Mouse (Mus musculus) MEL (cell line): ENCODE measurements around the gene Myh3. TPM values are rescaled to one million over a fixed set of nuclear protein-coding genes. Genes with fewer than 3 reads are reported as not detected.

Experiments used
- DNase-seq: peaks from one replicate; pipeline ENCODE4 v3.0.0; 2011; ENCODE audit warnings: low read depth, low spot score
- H3K27ac ChIP-seq: 2 replicates; pipeline ENCODE4 v1.5.1; 2012; ENCODE audit warnings: low read depth, mild to moderate bottlenecking, control low read depth, low read length, moderate library complexity; ENCODE audit not compliant: control insufficient read depth
- H3K27me3 ChIP-seq, 2 experiments: fragments of 150-350 bp in 1 of 2; sonication (generic) in 1 of 2; 2 replicates each; pipeline ENCODE4 v1.6.1; 2012; ENCODE audit warnings: low read length in 2 of 2, mild to moderate bottlenecking in 2 of 2, improper control_type of control experiment in 1 of 2, moderate library complexity in 1 of 2; ENCODE audit not compliant: insufficient read depth in 2 of 2, control insufficient read depth in 1 of 2
- H3K36me3 ChIP-seq, 2 experiments: 2 replicates each; pipeline ENCODE4 v1.6.1; 2012 to 2014; ENCODE audit warnings: low read length in 2 of 2, improper control_type of control experiment in 1 of 2, inconsistent platforms in 1 of 2, mild to moderate bottlenecking in 1 of 2; ENCODE audit not compliant: insufficient read depth in 2 of 2, control insufficient read depth in 1 of 2
- H3K4me1 ChIP-seq, 2 experiments: fragments of 150-350 bp in 1 of 2; sonication (generic) in 1 of 2; 2 replicates each; pipeline ENCODE4 v1.6.1; 2012; ENCODE audit warnings: low read length in 2 of 2, improper control_type of control experiment in 1 of 2, mild to moderate bottlenecking in 1 of 2; ENCODE audit not compliant: insufficient read depth in 2 of 2, control insufficient read depth in 1 of 2
- H3K4me3 ChIP-seq, 2 experiments: fragments of 150-350 bp in 1 of 2; sonication (generic) in 1 of 2; 2 replicates each; pipeline ENCODE4 v1.5.1; 2012; ENCODE audit warnings: low read depth in 2 of 2, low read length in 2 of 2, mild to moderate bottlenecking in 2 of 2, moderate library complexity in 2 of 2, control low read depth in 1 of 2, improper control_type of control experiment in 1 of 2; ENCODE audit not compliant: control insufficient read depth in 1 of 2, insufficient read depth in 1 of 2
- H3K79me2 ChIP-seq: 2 replicates; pipeline ENCODE4 v1.6.1; 2012; ENCODE audit warnings: mild to moderate bottlenecking, low read length, moderate library complexity; ENCODE audit not compliant: control insufficient read depth, poor library complexity, insufficient read depth
- H3K9ac ChIP-seq: 2 replicates; pipeline ENCODE4 v1.6.1; 2012; ENCODE audit warnings: low read depth, mild to moderate bottlenecking, control low read depth, low read length, moderate library complexity; ENCODE audit not compliant: control insufficient read depth, poor library complexity, severe bottlenecking
- H3K9me3 ChIP-seq: fragments of 150-350 bp; sonication (generic); replicated peaks from 2 replicates; pipeline ENCODE4 v1.6.1; 2012; ENCODE audit warnings: mild to moderate bottlenecking, low read length, improper control_type of control experiment, moderate library complexity; ENCODE audit not compliant: insufficient read depth
- BHLHE40 ChIP-seq: IDR thresholded peaks from 2 replicates; pipeline ENCODE4 v1.6.1; 2012; ENCODE audit warnings: low read depth, mild to moderate bottlenecking, inconsistent platforms, low read length, improper control_type of control experiment, borderline replicate concordance
- CTCF ChIP-seq, 3 experiments: IDR thresholded peaks in 2 of 3; conservative IDR thresholded peaks in 1 of 3; 2 replicates each; pipeline ENCODE4 v1.5.1; 2011 to 2012; ENCODE audit warnings: low read length in 3 of 3, low read depth in 2 of 3, mild to moderate bottlenecking in 2 of 3, improper control_type of control experiment in 1 of 3, inconsistent platforms in 1 of 3, mixed read lengths in 1 of 3, moderate library complexity in 1 of 3; ENCODE audit not compliant: control insufficient read depth in 1 of 3, insufficient read depth in 1 of 3, poor library complexity in 1 of 3, severe bottlenecking in 1 of 3
- EP300 ChIP-seq, 2 experiments: IDR thresholded peaks; 2 replicates each; pipeline ENCODE4 v1.6.1; 2011; ENCODE audit warnings: improper control_type of control experiment in 2 of 2, low read length in 2 of 2, low read depth in 1 of 2, mild to moderate bottlenecking in 1 of 2
- ETS1 ChIP-seq: IDR thresholded peaks from 2 replicates; pipeline ENCODE4 v1.6.1; 2012; ENCODE audit warnings: low read depth, mild to moderate bottlenecking, inconsistent platforms, low read length, improper control_type of control experiment, moderate library complexity
- GABPA ChIP-seq: IDR thresholded peaks from 2 replicates; pipeline ENCODE4 v1.6.1; 2012; ENCODE audit warnings: low read depth, mild to moderate bottlenecking, inconsistent platforms, low read length, improper control_type of control experiment, moderate library complexity
- GATA1 ChIP-seq: IDR thresholded peaks from 2 replicates; pipeline ENCODE4 v1.6.1; 2011; ENCODE audit warnings: low read depth, low read length, improper control_type of control experiment
- JUND ChIP-seq: IDR thresholded peaks from 2 replicates; pipeline ENCODE4 v1.6.1; 2011; ENCODE audit warnings: low read depth, mild to moderate bottlenecking, improper control_type of control experiment, low read length
- MAFK ChIP-seq: IDR thresholded peaks from 2 replicates; pipeline ENCODE4 v1.6.1; 2011; ENCODE audit warnings: low read depth, mild to moderate bottlenecking, low read length, improper control_type of control experiment, borderline replicate concordance
- MAZ ChIP-seq: IDR thresholded peaks from 2 replicates; pipeline ENCODE4 v1.6.1; 2012; ENCODE audit warnings: low read depth, mild to moderate bottlenecking, inconsistent platforms, low read length, improper control_type of control experiment
- MXI1 ChIP-seq: IDR thresholded peaks from 2 replicates; pipeline ENCODE4 v1.6.1; 2011; ENCODE audit warnings: mild to moderate bottlenecking, low read depth, low read length, improper control_type of control experiment
- MYB ChIP-seq: IDR thresholded peaks from 2 replicates; pipeline ENCODE4 v1.6.1; 2011; ENCODE audit warnings: mild to moderate bottlenecking, low read depth, low read length, improper control_type of control experiment
- NELFE ChIP-seq: IDR thresholded peaks from 2 replicates; pipeline ENCODE4 v1.6.1; 2011; ENCODE audit warnings: low read depth, low read length, improper control_type of control experiment
- POLR2A ChIP-seq, 2 experiments: IDR thresholded peaks; 2 replicates each; pipeline ENCODE4 v1.6.1; 2011 to 2012; ENCODE audit warnings: low read length in 2 of 2, mild to moderate bottlenecking in 2 of 2, control low read depth in 1 of 2, improper control_type of control experiment in 1 of 2, low read depth in 1 of 2, moderate library complexity in 1 of 2; ENCODE audit not compliant: control insufficient read depth in 1 of 2, insufficient read depth in 1 of 2, poor library complexity in 1 of 2
- POLR2AphosphoS5 ChIP-seq: IDR thresholded peaks from 2 replicates; pipeline ENCODE4 v1.6.1; 2012; ENCODE audit warnings: low read depth, borderline replicate concordance, mild to moderate bottlenecking, inconsistent platforms, low read length, moderate library complexity, mixed read lengths
- RAD21 ChIP-seq: IDR thresholded peaks from 2 replicates; pipeline ENCODE4 v1.6.1; 2011; ENCODE audit warnings: mild to moderate bottlenecking, low read depth, low read length, improper control_type of control experiment
- RCOR1 ChIP-seq: IDR thresholded peaks from 2 replicates; pipeline ENCODE4 v1.6.1; 2012; ENCODE audit warnings: low read depth, mild to moderate bottlenecking, inconsistent platforms, low read length, improper control_type of control experiment
- SMC3 ChIP-seq: IDR thresholded peaks from 2 replicates; pipeline ENCODE4 v1.6.1; 2011; ENCODE audit warnings: low read depth, low read length, improper control_type of control experiment
- TBP ChIP-seq: IDR thresholded peaks from 2 replicates; pipeline ENCODE4 v1.8.0; 2011; ENCODE audit warnings: low read depth, low read length, improper control_type of control experiment
- USF1 ChIP-seq: IDR thresholded peaks from 2 replicates; pipeline ENCODE4 v1.6.1; 2014; ENCODE audit warnings: low read depth, mild to moderate bottlenecking, inconsistent platforms, low read length, improper control_type of control experiment, moderate library complexity
- ZC3H11A ChIP-seq: IDR thresholded peaks from 2 replicates; pipeline ENCODE4 v1.6.1; 2012; ENCODE audit warnings: low read depth, mild to moderate bottlenecking, inconsistent platforms, low read length, improper control_type of control experiment
- polyA plus RNA-seq, 2 experiments: library from polyadenylated mRNA; stranded (reverse) in 1 of 2; unstranded in 1 of 2; fragments of >175 nt in 1 of 2; fragments of >200 nt in 1 of 2; gene quantifications; 2 replicates each; pipeline versions ENCODE4 v1.2.1 to v1.2.4; 2012; ENCODE audit warnings: low replicate concordance in 2 of 2, low read depth in 1 of 2; ENCODE audit not compliant: insufficient read length in 2 of 2, insufficient read depth in 1 of 2, missing spikeins in 1 of 2
- total RNA-seq: library from RNA; depleted of rRNA; stranded (reverse); fragments of 300-350 nt; gene quantifications from 2 replicates; pipeline ENCODE4 v1.2.3, GENCODE M21; 2012

Myh3 gene
- total and polyA plus RNA-seq, 3 experiments = 0.81 to 1.7 TPM; not detected in 1

DNA sequence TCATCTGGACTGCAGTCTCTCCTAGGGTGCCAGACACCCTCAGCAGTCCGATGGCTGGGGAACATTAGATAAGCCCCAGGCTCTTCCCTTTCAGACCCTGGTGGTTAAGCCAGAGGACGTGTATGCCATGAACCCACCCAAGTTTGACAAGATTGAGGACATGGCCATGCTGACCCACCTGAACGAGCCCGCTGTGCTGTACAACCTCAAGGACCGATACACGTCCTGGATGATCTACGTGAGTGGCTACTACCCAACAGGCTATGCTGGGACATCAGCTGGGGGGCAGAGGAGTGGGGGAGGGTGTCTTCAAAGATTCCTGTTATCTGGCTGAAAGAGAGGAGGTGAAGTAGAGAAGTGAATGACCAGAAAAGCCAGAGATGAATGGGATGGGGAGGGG lies 4.1 kb downstream of the Myh3 start (continued):
- no peak for TF ChIP-seq RCOR1
- 0 out of 2 replicates have a peak, but pooled peaks have one; percentile 34 for TF ChIP-seq MAZ
- TF ChIP-seq USF1 = no peak
- no peak for TF ChIP-seq ETS1
- no peak for TF ChIP-seq GABPA
- TF ChIP-seq ZC3H11A = no peak
- TF ChIP-seq RAD21 = no peak

DNA sequence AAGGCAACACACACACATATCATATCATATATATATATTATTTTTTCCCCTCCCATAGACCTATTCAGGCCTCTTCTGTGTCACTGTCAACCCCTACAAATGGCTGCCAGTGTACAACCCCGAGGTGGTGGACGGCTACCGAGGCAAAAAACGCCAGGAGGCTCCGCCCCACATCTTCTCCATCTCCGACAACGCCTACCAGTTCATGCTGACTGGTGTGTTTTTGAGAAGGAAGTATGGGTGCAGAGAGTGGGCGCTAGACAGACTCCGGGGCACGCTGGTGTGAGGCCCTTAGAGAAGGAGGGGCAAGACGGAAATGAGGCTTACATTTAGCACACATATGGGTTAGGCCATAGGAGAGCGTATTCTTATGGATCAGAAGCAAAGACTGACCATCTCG lies 4.7 kb downstream of the Myh3 start:
- DNase-seq = peak; percentile 85
- H3K4me3 ChIP-seq = peak overlapping the region; percentile 43 to 54
- peak overlapping the region; percentile 2; the same call in 1 of the 2 replicates for H3K27ac ChIP-seq
- H3K79me2 ChIP-seq = no peaks in the 10 kb centered on the region
- H3K4me1 ChIP-seq = peaks cover 6 to 10% of the 10 kb centered on the region in 2 experiments; a peak in 3 of 4 replicates
- H3K9me3 ChIP-seq = no peaks in the 10 kb centered on the region
- no peaks in the 10 kb centered on the region for H3K27me3 ChIP-seq
- H3K9ac ChIP-seq = peak overlapping the region; percentile 34
- H3K36me3 ChIP-seq = peaks cover 0 to 2% of the 10 kb centered on the region in 2 experiments; a peak in 1 of 4 replicates
- no peak for TF ChIP-seq RAD21
- no peak for TF ChIP-seq RCOR1
- 0 out of 2 replicates have a peak, but pooled peaks have one; percentile 16 for TF ChIP-seq ETS1
- no peak for TF ChIP-seq MYB
- no peak for TF ChIP-seq JUND
- no peak for TF ChIP-seq POLR2AphosphoS5
- no peak; a peak in 1 of 6 replicates for TF ChIP-seq CTCF (IDR thresholded peaks at IDR 0.05 in 2 of 3, conservative IDR thresholded peaks at IDR 0.05 in 1 of 3; ENCODE audit: control insufficient read depth in 1 of 3, insufficient read depth in 1 of 3, low read depth in 2 of 3, low read length in 3 of 3, poor library complexity in 1 of 3, severe bottlenecking in 1 of 3)
- TF ChIP-seq MAFK = no peak
- TF ChIP-seq SMC3 = no peak
- TF ChIP-seq TBP = 0 out of 2 replicates have a peak, but pooled peaks have one; percentile 22
- TF ChIP-seq EP300 (IDR thresholded peaks at IDR 0.05; ENCODE audit: low read depth in 1 of 2, low read length in 2 of 2) = no peak
- no peak for TF ChIP-seq GABPA
- no peak for TF ChIP-seq GATA1
- TF ChIP-seq MXI1 = 0 out of 2 replicates have a peak, but pooled peaks have one; percentile 38
- TF ChIP-seq NELFE = no peak
- TF ChIP-seq POLR2A (IDR thresholded peaks at IDR 0.05; ENCODE audit: control insufficient read depth in 1 of 2, insufficient read depth in 1 of 2, low read depth in 1 of 2, low read length in 2 of 2, poor library complexity in 1 of 2) = peak in 1 of 2 experiments; percentile 24; a peak in 2 of 4 replicates
- TF ChIP-seq BHLHE40 = no peak
- TF ChIP-seq, all 39 proteins: peak for 4
